Mouse (Mus musculus): ENCODE results near the gene Ttc39a.
A peak's percentile ranks its signal among the peaks of the same experiment; 100 is the strongest.
"Not testable (repeated sequence)": the region's sequence is repeated elsewhere in the genome, so short reads cannot be mapped to it uniquely, and the experiment has no call there.

Gene Ttc39a

GRCm38 (mm10) chr4:109406486-109407175 lies at the start of gene Ttc39a:
TSS of gene Ttc39a (plus strand) at chr4:109406623.
- peak in 1 of 2 experiments; percentile 14 for DNase-seq (ENCODE audit: low spot score in 2 of 2)

DNA sequence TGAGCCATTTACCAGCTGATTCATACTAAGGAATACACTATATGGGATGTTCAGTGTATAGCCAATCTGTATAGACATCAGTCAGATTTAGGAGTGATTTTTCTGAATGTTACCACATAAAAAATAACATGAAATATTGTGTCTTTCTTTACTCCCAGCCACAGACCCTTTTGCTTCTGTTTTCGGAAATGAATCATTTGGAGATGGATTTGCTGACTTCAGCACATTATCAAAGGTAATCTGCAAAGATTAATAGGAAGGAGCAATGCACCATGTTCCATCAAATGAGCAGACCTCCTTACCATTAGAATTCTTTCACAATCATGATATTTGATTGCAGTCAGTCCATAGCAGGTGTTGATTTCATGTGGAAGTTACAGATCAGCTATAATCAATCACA lies 28.3 kb upstream of the Ttc39a start:
- DNase-seq (ENCODE audit: low spot score in 2 of 2), result no peak

- no peak for DNase-seq (ENCODE audit: low spot score in 2 of 2)
Observed at GRCm38 (mm10) chr4:109382457-109382856, 24.0 kb upstream of the Ttc39a start.

- DNase-seq (ENCODE audit: low spot score in 2 of 2), result no peak
Observed at GRCm38 (mm10) chr4:109385599-109385998, 20.8 kb upstream of the Ttc39a start.

DNA sequence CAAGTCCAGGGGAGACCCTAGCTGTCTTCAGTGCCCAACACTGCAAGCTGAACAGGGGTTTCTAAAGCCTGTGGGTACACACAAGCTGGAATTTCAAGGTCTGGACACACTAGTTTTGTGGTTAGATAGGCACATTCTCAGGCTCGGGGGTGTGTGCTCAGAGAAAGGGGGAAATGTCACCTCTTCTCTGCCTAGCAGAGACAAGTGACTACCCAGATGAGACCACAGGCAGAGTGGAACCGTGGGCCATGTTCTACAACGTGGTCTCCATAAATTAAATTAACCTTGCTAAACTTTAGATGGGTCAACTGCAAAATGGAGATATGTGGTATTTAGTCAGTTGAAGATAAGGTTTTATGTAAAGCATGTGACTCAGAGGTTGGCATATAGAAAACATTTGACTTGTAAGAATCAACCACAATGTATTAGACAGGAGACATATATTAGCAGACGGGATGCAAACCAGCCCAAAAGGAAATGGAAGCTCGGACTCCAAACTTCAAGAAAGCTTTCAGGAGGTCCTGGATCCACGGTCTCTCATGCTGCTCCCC lies 13.1 kb upstream of the Ttc39a start:
- no peak for DNase-seq (ENCODE audit: low spot score in 2 of 2)

DNA sequence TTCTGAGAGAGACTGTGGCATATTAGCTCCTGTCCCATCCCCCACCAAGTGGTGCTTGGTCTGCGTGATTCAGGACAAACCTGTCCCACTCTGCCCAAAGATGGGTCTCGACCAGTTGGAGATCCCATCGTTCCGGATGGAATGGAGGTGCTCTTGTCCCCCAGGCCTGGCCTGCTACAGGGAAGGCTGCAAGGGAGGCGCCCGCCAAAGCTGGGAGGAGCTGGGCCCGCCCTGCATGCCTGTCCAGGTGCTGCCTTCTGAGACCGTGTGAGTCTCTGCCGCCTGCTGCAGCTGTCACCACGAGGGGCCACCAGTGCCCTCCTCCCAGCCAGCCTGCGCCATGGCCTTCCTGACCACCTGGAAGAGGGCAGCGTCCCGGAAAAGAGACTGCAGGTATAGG lies 12.5 kb upstream of the Ttc39a start:
- DNase-seq (ENCODE audit: low spot score in 2 of 2), result no peak

GRCm38 (mm10) chr4:109394314-109395074 lies 11.9 kb upstream of the Ttc39a start:
- no peak for DNase-seq (ENCODE audit: low spot score in 2 of 2)

DNA sequence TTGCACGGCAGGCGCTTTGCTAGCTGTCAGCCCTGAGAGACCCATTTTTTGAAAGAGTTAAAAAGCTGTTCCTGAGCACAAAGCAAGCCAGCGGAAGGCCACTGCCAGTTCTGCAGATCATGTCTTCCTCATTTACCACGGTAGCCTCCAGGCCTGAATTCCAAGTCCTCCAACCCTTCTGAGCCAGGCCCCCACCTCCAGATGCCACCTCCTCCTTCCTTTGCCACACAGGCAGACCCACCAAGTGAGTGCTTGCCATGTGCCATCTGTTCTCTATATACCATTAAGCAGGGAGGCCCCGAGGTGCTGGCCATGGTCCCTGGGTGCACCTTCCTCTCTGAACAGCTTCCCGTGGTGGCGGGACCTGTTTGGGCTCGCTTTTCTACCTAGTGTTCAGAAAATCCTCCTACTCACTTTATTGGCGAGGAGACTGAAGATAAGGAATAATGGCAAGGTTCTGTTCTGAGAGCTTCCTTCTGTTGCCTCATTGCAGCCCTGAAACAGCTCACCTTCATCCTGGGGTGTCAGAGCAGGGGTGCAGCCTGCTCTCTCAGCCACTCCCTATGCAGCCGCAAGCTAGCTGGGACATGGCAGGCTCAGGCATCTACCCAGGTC lies 6.0 kb upstream of the Ttc39a start:
- no peak for DNase-seq (ENCODE audit: low spot score in 2 of 2)

DNA sequence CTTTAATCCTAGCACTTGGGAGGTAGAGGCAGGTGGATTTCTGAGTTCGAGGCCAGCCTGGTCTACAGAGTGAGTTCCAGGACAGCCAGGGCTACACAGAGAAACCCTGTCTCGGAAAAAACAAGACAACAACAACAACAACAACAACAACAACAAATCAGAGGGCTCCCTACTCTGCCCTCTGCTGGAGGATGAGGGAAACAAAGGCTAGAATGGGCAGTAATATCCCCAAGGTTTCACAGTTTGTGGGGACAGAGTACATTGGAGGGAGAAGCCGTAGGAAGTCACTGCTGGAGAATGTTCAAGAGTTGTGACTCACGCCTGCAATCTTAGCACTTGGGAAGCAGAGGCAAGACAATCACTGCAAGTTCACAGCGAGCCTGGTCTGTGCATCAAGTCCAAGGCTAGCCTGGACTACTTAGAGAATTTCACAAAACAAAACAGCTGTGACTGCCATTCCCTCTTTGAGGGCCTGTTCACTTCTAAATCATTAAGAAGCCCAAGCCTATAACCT lies 5.2 kb upstream of the Ttc39a start:
- DNase-seq (ENCODE audit: low spot score in 2 of 2), result no peak

- DNase-seq (ENCODE audit: low spot score in 2 of 2), result not testable (repeated sequence)
Observed at GRCm38 (mm10) chr4:109404908-109405307, 1.5 kb upstream of the Ttc39a start.

DNA sequence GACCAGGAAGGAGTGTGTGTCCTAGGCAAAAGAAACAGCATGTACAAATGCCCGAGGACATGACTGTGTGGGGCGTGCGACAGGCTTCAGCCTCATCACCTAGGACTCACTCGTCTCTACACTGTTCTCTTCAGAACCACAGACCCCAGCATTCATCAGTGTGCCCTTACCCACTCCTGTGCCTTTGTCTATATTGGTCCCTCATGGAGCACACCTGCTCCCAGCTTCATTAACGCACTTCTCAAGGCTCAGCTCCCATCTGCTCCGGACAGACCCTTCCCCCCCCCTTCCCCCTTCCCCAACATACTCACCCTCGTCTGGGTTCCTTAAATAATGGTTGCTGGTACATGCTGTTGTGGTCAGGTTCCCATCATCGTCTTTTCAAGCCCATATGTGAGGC lies 1.0 kb upstream of the Ttc39a start:
- DNase-seq (ENCODE audit: low spot score in 2 of 2), result no peak

DNA sequence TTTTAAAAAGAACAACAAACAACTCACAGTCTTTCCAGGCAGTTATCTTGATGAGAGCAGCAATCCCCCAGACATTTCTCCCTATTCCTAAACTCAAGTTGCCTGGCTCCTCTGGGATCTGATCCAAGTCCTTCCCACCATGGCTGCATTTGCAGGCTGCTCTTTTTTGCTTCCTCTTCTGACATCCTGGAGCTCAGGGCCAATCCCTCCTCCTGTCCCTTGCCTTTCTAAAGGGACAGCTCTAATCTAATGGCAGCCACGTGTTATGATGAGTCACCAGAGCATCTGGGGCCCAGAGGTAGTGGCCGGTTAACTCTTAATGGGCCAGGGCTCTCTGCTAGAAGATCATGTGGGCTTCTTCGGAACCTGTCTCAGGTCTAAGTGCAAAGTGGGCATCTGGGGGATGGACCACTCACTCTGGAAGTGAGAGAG lies 353 bp upstream of the Ttc39a start:
- peak; percentile 19 to 29 for DNase-seq (ENCODE audit: low spot score in 2 of 2)

DNA sequence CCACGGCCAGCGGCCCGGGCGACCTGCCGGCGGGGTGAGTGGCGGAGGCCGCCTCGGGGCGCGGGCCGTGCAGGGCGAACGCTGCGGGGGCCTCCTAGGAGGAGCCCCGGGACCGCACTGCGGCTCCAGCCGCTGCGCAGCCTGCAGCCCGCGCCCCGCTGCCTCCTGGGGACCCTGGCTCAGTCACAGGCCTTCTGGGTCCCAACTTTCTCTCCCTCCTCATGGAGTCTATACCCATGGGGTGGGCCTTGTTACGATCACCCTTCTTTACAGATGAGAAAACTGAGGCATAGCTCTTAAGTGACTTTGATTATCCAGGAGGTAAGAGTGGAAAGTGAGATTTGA lies 725 bp downstream of the Ttc39a start:
- DNase-seq (ENCODE audit: low spot score in 2 of 2), result no peak

DNA sequence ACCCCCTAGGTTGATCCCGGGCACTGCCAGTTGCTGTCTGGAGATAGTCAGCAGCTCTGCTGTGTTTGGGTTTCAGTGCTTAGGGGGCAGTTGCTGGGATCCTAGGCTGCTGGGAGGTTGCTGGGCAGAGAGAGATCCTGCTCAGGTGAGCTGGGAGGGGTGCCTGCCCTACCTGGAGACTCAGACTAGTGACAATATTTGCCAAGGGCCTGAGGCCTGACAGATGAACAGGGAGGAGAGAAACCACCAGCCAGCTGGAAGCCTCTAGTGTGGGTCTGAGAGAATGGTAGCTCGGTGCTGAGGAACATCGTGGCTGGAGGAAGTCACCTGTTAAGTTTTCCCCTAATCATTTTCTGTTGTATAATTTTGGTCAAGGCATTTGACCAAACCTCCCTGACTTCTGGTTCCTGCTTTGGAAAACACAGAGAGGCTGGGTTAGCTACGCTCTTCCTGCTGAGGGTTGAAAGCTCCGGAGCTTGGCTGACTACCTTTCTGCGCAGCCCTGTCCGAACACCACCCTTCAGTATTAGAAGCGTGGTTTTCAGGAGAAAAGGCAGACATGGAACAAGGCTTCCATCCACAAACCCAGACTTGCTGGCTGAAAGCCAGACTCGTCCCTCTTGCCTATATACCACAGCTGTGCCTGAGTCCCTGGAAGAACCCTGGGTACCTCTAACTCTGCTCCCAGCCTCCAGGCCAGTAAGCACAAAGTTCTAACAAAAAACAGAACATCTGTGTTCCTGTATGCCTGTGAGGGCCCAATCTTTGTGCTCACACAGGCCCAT lies 1.5 kb downstream of the Ttc39a start:
- no peak for DNase-seq (ENCODE audit: low spot score in 2 of 2)

GRCm38 (mm10) chr4:109410681-109411376 lies 4.4 kb downstream of the Ttc39a start:
- no peak for DNase-seq (ENCODE audit: low spot score in 2 of 2)

DNA sequence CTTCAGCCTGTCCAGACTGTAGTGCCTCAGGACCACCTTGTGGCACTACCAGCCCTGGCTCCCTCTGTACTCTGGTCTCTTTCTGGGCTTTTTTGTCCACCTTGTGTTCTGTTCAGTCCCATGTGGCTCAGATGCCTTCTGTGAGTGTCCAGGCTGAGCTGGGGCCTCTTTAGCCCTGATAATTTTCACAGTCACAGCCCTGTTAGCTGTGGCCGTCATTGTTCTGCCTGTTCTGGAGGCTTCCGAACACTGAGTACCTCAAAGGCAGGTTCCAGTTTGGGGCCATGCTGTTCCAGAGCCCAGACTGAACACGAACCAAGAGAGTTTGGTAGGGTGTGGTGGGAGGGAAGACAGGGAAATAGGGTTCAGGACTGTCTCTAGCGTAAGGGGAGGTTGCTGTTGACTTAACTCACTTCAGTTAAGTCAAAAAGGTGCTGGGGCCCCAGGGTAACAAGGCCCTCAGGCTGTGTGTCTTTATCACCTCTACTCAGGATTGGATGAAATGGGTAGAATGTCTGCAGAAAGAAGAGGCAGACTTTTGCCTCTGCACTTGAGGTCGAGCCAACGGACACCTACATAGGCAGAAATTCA lies 5.0 kb downstream of the Ttc39a start:
- DNase-seq (ENCODE audit: low spot score in 2 of 2), result no peak

DNA sequence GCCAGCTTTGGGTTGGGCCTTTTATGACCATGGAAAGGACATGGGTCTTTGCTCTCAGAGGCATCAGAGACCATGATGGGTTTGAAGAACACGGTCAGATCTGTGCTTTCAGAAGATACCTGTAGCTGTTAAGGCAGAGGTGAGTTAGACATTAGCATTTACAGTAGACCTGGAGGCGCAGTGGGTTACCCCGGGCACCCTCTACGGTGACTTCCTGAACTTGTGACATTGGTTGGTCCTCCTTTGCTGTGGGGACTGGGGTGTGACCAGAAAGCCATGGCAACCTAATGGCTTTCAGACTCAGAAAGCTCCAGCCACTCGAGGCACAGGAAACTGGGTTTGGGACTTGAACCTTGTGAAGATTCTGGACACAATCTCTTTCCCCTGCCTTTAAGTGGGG lies 5.8 kb downstream of the Ttc39a start:
- no peak for DNase-seq (ENCODE audit: low spot score in 2 of 2)

DNA sequence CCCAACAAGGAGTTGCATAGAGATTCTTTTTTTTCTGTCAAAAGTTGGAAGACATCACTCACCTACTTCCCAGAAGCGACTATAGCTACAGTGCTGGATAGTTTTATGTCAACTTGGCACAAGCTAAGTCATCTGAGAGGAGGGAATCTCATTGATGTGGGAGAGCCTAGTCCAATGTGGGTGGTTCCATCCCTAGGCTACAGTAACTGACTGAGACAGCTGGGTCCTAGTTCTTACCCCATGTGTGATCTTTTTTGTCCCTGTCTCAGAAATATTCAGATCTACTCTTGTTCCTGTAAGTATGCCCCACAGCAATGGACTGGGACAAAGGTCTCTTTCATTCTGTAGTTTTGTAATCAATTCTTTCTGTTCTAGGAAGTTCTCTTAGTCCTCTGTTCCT lies 11.6 kb downstream of the Ttc39a start:
- no peak for DNase-seq (ENCODE audit: low spot score in 2 of 2)

- DNase-seq (ENCODE audit: low spot score in 2 of 2), result no peak
Observed at GRCm38 (mm10) chr4:109419017-109419416, 12.6 kb downstream of the Ttc39a start.

DNA sequence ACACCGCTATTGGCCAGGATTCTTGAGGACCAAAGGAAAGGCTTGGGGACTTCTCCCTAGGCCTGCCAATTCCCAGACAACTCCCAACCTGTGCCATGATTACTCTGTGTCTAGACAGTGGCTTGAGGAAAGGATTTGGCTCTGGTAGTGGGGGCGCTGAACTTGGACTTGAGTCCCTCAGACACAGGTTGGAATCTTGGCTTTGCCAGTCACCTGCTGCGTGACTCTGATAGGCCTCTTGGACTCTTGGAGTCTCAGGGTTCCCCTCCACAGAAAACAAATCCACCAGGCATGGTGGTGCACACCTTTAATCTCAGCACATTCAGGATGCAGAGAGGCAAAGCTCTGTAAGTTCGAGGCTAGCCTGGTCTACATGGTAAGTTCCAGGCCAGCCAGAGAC lies 13.1 kb downstream of the Ttc39a start:
- DNase-seq (ENCODE audit: low spot score in 2 of 2), result no peak
